Mouse (Mus musculus) layer of hippocampus, adult 9-10 months (tissue): ENCODE measurements around the gene Sdk1.

Experiments used
- DNase-seq: peaks from one replicate; pipeline ENCODE4 v3.0.0; 2022; ENCODE audit warnings: low spot score

Gene Sdk1

DNA sequence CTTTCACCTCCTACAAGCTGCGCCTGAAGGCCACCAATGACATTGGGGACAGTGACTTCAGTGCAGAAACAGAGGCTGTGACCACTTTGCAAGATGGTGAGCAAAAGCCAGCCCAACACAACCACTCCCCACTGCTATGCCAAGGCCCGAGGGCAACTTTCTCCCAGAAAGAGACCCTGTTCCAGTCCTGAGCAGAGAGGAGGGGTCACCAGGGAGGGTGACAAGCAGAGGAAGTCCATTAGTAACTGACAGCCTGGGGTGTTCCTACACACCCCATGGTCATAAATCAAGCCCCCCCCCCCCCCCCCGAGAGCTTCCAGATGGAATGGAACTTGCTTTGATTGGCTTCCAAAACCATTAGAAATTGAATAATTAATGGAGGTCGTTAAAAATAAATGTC is 886.5 kb downstream of the Sdk1 start:
- no peak for DNase-seq

DNA sequence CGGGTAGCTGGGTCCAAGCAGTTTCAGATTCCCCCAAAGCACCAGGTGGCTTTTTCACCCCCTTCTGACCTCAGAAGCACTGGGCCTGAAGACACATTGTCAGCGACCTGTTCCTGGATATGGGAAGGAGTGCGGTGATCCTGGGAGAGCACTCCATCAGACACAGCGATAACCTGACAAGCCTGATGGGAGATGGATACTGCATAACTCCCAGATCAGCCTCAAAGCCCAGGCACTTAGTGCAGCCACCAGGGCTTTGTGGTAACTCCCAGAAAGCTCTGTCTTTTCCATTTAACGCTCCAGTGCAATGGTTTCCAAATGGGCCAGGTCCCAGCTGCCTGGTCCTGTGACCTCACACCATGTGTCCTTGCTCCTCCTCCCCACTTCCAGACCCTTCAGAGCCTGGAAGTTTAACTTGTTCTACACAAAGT is 886.9 kb downstream of the Sdk1 start:
- DNase-seq = no peak

DNA sequence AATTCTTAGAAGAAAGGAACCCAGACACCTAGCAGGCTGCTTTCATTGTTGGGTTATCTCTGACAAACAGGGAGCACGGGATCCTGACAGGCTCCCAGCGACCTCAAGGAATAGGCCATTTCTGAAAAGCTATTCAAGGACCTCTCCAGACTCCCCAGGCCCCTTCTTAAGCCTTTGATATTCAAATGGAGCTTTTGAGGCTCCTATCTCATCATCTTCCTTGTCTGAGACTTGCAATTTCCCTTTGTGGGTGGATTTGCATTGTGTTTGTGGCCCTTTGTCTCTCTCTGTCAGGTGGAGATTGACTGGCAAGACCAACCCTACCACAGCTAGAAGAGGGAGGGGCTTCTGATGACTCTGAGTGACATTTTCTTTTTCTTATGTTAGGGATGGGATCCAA is 888.7 kb downstream of the Sdk1 start:
- no peak for DNase-seq

DNA sequence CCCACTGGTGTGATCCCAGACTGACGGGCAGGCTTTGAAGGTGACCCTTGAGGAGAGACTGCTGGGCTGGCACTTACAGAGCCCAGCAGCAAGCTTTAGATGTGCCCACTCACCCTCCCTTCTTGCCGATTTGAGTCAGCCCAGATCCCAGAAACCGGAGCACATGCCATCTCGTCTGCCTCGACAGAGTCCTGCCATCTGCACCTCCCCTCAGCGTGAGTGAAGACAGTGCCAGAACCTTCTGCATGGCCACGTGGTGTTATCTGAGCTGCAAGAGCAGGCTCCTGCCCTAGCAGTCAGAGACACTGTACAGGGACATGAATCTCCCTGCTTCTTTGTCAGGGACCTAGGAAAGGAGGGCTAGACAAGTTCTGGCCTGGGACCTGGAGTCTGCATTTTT is 898.7 kb downstream of the Sdk1 start:
- peak; percentile 52 for DNase-seq

DNA sequence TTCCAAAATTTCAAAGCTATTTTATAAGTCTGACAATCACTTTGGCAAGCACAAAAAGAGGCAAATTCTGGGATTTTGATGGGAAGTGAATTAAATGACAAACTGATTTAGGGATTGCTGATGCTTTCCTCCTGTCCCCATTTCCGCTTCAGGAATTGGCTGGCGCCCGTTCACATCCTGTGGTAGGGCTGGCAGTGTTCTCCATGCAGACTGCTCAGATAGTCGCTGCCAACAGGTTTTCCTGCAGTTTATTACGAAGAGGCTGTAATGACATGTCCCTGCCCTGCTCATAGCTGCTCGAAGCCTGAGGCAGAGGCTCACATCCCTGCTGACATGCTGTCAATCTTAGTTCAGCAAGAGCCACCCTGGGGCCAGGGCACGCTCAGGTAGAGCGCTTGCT is 908.3 kb downstream of the Sdk1 start:
- peak; percentile 16 for DNase-seq

DNA sequence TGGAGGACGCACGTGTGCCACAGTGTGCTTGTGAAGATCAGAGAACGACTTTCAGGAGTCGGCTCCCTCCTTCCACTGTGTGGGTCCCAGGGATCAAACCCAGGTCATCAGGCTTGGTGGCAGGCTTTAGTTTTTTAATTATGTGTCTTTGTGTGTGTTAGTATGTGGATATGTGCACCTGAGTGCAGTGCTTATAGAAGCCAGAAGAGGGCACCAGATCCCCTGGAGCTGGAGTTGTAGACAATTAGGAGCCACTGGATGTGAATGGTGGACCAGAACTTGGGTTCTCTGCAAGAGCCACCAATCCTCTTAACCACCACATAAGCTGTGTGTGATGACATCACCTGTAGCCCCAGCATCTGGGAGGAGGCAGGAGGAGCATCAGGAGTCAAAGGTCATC is 909.5 kb downstream of the Sdk1 start:
- DNase-seq = no peak

DNA sequence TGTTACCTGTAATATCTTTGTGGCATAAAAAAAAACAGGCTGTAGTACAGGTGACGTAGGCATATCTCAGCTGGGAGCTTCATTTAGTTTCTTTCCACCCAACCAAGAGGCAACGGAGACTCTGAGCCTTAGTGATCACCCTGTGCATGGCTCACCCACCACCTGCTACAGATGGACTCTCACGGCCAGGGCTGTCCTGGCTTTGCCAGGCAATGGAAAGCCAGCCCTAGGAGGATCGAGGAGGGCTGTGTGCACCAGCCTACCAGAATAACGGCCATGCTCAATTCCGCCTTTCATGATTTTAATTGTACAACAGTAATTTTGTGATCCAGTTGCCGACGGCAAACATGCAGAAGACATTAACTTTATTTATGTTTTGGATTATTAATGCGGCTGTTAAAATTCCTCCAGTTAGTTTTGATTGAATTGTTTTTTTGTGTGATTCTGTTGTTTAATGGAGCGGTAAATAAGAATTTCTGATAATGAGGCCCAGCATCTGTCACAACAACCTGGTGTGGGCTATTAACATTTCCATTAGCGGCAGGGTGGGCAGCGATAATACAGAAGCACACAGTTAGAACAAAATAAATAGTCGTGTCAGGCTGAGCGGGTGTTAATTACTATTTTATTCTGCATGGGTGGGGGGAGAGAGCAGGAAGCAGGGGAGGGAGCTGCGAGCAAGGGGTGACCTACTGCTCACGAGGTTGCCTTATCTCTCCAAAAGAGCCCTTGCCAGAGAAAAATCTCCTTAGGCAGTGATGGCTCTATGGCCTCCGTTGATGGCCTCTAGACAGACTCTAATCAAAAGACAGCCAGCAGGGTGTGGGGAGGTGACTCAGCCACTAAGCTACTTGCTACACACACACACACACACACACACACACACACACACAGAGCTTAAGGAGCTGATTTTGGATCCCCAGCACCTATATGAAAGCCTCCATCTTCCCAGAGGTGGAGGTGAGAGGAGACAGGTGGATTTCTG is 915.9 kb downstream of the Sdk1 start:
- DNase-seq = no peak

DNA sequence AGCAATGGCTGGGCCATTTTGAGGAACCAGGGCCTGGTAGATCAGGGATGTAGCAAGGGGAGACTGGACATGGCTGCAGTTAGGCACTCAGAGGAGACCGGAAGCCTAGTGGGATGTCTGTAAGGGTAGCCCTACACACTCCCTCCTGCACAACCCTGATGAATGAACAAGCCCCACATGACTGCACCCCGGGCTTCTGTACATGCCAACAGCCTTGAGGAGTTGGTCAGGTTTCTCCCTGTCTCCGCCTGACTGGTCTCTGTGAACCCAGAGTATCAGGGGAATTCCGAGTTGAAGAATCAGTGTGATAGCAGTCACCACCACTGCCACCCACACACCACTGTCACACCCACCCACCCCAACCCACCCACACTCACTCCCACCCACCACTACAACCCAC is 922.2 kb downstream of the Sdk1 start:
- DNase-seq = no peak

DNA sequence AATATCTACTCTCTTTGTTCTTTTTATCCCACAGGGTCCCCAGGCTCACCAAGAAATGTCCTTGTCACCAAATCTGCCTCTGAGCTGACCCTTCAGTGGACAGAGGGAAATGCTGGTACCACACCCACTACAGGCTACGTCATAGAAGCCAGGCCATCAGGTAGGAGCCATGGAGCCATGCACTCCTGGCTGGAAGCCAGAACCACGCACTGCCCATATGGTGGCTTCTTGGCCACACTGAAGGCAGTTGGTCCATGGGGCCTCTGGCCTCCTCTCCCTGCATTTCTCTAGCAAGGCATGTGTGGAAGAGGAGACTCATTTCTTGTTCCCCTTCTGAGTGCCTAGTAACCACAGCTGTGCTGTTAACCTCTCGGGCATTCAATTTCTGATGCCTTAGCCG is 932.3 kb downstream of the Sdk1 start:
- DNase-seq = no peak

DNA sequence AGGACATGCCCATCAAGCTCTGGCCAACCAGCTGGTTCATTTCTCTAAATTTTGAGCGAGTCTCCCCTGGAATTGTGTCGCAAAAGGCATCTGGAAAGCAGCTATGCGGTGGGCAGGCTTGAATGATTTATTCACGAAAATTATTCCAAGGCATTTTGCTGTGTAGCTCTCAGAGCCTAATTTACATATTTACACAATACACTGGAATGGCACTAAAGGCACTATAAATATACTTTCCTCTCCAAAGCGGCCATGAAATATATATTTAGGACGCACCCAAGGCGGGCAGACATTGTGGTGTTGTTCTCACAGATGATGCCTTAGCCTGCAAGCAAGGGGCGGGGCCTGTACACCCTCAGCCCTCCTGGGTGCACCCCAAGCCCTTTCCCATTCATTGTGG is 936.9 kb downstream of the Sdk1 start:
- DNase-seq = peak; percentile 10

DNA sequence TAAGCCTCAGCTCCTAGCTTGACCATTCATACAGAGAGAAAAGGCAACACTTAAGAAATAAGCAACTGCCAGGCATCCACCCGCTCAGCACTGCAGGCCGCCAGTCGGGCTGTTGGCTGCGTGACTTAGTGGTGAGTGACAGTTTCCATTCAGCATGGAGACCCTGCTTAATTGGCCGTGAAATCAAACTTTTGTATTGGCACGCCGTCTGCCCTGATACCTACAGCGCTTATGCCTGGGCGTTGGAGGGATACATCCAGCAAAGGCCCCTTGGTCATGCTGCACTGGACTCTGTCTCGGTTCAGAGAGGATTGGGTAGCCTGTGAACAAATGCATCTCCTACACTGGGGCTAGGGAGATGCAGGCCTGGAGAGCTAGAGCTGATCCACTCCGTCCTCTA is 938.0 kb downstream of the Sdk1 start:
- DNase-seq = no peak

DNA sequence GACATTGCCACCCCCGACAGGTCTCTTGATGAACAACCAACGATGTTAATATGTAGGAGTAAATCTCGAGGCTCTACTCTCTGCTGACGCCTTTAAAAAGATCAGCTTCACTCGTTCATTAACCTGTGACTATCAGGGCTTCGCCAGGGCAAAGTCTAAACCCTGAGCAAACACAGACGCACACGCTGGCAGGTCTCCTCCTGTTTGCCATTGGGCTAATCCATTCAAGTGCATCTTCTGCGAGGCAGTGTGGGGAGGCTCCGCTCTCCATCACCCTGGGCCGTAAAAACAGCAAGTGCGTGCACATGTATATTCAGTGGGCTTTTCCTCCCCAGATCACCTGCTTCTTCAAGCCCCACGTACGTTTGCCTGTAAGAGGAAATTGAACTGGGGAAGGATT is 940.6 kb downstream of the Sdk1 start:
- DNase-seq = no peak

DNA sequence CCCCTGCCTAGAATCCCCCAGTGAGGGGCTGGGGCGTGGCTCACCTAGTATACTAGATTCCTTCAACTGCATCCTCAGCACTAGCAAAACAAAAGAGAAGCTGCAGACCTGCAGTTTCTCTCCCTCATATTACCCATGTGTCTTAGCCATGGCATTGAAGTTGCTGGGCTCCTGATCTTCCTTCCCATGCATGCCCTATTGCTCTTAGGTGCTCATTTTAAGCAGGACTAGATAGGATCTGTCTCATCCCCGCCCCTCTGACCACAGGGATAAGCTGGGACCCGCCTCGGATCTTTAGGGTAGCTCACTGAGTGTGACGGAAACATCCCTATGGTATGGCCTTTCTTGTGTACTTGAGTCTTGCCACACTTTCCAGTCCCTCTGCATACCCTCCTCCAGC is 947.5 kb downstream of the Sdk1 start:
- DNase-seq = no peak

DNA sequence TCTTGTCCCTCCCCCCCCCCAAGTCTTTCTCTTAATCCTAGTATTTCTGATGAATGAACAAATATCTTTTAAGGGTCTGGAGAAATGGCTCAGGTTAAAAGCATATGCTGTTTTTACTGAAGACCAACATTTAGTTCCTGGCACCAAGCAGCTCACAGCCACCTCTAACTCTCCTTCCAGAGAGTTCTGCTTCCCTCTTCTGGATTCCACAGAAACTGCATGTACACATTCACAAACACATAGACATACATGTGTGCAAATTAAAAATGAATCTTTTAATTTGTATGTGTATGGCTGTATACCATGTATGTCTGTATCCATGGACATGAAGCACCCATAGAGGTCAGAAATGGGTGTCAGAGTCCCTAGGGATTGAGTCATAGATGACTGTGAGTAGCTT is 968.6 kb downstream of the Sdk1 start:
- no peak for DNase-seq

DNA sequence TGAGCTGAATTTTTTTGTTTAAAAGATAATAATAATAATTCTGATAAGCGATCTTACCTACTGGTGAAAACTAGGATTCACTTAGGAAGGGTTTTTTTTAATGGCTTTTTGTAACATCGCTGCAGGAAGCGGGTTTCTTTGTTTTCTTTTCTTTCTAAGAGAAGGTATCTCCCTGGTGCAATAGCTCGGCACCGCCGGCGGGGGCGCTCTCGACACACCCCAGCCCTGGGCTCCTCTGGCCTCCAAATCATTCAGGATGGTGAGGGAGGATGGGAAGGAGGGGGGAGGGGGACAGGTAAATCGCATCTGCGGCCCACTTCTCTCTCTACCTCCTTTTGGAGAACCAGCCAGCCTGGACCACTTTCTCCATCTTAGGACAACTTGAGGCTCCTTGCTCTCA is 971.0 kb downstream of the Sdk1 start:
- DNase-seq = no peak

DNA sequence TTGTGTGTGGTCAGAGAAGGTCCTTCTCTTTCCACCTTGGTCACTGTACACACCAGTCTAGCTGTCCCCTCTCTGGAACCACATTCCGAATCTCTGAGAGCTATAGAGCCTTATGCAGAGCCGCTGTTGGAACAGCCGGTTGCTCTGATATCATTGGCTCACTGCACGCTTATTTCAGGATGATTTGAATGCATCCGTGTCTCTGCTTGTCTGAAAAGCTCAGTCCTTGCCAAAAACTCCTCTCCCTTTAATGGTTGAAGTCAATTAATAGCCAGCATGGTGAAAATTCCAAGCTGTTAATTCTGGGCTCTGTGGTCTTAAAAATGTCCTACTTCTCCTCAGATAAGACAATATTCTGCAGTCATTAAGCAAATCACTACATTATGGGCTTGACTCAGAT is 974.7 kb downstream of the Sdk1 start:
- peak; percentile 37 for DNase-seq

DNA sequence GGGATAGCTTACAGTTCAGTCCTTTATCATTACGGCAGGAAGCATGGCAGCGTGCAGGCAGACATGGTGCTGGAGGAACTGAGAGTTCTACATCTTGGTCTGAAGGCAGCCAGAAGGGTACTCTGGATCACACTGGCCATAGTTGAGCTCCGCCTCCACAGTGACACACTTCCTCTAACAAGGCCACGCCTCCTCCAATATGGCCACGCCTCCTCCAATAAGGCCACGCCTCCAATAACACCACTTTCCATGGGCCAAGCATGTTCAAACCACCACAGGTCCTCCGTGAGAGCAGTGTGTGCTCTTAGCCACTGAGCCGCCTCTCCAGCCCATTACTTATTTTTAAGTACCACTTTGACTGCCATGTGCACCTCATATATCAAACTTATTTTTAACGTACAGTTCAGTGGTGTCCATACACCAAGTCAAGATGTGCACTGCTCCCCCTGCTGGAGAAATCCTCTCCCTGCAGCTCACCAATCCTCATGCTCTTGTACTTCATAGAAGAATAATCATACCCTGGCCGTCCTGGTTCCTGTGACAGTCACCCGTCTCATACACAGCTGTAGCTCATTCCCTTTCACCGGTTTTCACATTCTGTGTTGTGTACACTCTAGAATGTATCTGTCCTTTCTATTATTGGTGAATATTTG is 979.7 kb downstream of the Sdk1 start:
- no peak for DNase-seq

DNA sequence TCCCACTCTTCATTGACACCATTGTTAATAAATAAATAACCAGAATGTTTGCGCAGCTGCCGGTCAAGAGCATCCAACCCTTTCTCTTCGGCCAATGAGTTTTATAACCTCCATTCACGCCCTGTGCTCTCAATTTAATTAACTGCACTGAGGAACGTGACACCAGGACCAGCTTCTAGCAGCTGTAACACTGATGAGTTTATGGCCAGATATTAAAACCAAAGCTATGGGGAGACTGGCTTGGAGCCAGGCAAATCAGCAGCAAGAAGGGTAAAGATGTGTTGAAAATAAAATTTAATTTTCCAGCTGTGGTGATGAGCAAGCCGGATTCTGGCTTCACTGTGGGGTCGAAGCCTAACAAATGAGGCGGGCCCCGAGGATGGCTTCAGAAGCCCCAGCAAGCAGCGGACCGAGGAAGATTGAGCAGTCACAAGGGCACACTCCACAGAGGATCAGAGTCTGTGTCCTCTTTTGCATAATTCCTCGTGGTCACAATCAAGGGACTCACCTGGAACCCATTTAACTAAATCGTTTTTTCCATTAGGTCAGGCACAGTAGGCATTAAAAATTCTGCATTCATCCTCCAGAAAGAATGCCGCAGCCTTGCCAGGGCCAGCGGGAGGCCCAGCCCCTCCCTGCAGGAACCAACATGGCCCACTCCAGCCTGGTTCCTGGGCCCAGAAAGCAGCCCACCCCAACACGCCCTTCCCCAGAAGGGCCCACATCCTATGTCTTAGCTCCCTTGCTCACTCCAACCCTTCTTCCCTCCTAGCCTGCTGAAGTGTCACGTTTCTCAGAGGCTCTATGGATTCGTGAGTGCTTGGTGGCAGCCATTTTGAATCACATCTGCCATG is 987.9 kb downstream of the Sdk1 start:
- DNase-seq = no peak

DNA sequence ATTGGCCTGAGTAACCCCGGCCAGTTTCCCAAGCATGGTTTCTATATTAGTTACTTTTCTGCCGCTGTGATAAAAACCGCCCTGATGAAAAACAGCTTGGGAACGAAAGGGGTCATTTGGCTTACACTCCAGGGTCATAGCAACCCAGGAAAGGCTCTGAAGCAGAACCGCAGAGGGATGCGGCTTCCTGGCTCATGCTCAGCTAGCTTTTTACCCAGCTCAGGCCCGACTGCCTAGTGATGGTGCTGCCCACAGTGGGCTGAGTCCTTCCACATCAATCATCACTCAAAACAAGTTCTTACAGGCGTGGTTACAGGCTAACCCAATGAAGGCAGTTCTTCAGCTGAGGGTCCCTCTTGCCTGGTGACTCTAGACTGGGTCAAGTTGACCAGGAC is 988.5 kb downstream of the Sdk1 start:
- no peak for DNase-seq

DNA sequence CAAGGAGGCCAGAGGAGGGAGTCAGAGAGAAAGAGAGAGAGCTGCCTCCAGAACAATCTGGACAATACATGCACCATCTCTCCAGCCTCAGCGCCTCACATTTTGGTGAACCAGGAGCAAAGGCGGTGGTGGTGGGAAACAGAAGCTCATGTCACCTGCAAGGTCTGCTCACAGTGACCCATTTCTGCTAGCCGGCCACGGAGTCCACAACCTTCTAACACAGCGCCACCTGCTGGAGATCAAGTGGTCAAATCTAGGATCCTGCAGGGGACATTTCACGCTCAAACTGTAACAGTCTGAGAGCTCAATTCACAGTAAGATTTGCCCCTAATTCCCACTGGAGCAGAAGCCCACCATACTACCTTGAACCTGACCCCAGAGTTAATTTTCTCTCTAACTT is 999.0 kb downstream of the Sdk1 start:
- no peak for DNase-seq

DNA sequence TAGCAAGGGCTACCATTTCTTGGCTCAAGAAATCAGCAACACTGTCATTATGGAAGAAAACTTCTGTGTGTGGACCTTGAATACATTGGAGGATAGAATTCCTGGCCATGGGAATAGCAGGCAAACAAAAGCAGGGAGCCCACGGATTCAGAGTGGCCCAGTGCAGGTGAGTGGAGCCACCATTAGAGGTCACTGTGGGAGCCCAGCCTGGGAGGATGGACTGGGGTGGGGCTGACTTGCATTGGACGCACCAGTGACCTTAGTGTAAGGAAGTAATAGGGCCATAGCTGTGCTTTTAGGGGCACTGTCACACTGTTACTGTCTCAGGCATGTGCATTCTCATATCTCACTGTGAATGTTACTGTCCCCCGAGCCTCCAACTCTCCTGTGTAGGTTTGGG is 1001.3 kb downstream of the Sdk1 start:
- no peak for DNase-seq

DNA sequence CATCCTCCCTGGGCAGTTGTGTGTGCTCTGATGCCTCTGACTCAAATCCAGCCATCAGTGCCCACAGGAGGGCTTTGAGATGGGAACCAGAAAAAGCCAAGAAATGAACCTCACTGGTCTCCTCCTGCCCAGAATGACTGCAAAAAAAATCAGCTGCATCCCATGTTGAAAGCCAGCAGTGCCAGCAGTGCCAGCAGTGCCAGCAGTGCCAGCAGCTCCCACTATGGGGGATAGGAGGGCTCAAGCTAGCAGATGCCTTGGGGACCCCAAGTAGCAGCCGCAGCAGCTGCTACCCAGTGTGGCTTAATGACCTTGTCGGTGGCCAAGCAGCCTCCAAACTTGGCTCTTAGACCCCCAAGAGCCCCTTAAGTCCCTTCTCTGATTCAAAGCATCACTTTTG is 1001.8 kb downstream of the Sdk1 start:
- no peak for DNase-seq

DNA sequence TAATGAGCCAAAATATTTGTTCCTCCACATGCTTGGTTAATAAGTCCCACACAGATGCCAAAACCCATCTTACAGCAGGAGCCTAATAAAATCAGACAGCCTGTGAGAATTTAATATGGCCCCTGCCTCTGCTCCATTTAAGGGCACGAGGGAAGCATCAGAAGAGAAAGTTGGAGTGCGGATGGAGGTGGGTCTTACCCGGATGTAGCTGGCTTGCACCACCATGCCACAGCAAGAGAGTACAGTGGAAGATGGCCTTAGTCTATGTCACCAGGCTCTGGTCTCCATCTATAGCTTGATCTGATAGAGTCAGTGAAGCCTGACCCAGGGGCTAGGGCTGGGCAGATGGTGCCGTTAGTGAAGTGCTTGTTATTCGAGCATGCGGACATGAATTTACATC is 1014.9 kb downstream of the Sdk1 start:
- no peak for DNase-seq
